Mouse (Mus musculus): Measurements from ENCODE around the gene Bbc3. TPM values are rescaled to one million over a fixed set of nuclear protein-coding genes. Genes with fewer than 3 reads are reported as not detected.
A peak's percentile ranks its signal among the peaks of the same experiment; 100 is the strongest.

Bbc3 gene
- polyA plus RNA-seq, 1 experiment from 2014 or later, result 31.1 TPM

DNA sequence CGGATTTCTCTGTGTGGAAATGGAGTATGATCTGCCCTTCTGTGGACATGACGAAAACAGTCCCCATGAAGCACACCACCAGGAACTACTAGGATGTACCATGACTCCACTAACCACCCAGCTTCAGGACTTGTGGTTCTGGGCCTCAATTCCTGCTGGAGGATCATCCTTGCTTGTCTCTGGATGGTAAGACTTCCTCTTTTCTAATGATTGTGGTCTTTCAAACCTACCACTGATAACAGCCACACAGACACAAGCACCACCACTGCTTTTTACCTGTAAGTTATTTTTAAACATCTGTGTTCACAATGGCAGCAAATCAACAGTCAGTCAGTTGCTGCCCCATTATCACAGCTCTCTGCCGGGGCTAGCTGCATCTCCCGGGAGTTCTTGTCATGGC is 37.1 kb downstream of the Bbc3 start:
- Histone ChIP-seq H3K9ac (replicated peaks; ENCODE audit: low read depth) (no peak overlapping the region), H3K4me1 (ENCODE audit: insufficient read depth, low read depth, low read length) (no peaks in the 10 kb centered on the region), H3K9me3 (ENCODE audit: low read length) (no peaks in the 10 kb centered on the region), H3K36me3 (ENCODE audit: insufficient read depth, low read length) (no peaks in the 10 kb centered on the region), H3K27ac (ENCODE audit: low read length) (no peak overlapping the region), H3K27me3 (replicated peaks; ENCODE audit: insufficient read depth, low read length) (no peaks in the 10 kb centered on the region), H3K4me2 (replicated peaks; ENCODE audit: low read depth, low read length) (no peak overlapping the region), H3K4me3 (ENCODE audit: low read depth, low read length) (no peak overlapping the region)
- no peak for TF ChIP-seq CTCF (IDR thresholded peaks at IDR 0.05)
- TF ChIP-seq EP300 (IDR thresholded peaks at IDR 0.05), result no peak
- 80% methylated on average over 4 of the region's 4 CpGs for WGBS
- DNase-seq (ENCODE audit: low spot score) (no peak), ATAC-seq (no peak)

DNA sequence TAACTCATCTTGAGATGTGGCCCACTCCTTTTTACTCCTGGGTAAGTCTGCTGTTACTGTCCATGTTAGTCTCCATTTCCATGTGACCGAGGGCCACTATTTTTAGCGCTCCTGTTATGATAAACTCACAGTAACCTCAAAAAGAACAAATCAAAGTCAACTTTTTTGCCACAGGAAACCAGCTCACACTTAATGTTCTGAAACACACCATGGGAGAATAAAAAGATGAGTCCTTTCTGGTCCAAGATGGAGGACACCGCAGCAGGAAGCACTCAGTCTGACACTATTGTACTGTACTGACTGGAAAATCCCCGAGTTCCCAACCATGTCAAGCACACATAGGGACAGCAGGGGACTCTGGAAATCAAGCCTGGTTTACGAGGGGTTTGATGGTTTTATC is 41.8 kb downstream of the Bbc3 start:
- Histone ChIP-seq H3K36me3 (ENCODE audit: insufficient read depth, low read length) (no peaks in the 10 kb centered on the region), H3K9ac (replicated peaks; ENCODE audit: low read depth) (no peak overlapping the region), H3K9me3 (ENCODE audit: low read length) (no peaks in the 10 kb centered on the region), H3K4me1 (ENCODE audit: insufficient read depth, low read depth, low read length) (no peaks in the 10 kb centered on the region), H3K27me3 (replicated peaks; ENCODE audit: insufficient read depth, low read length) (no peaks in the 10 kb centered on the region), H3K4me3 (ENCODE audit: low read depth, low read length) (no peak overlapping the region), H3K27ac (ENCODE audit: low read length) (no peak overlapping the region), H3K4me2 (replicated peaks; ENCODE audit: low read depth, low read length) (no peak overlapping the region)
- no peak for ATAC-seq
- DNase-seq (ENCODE audit: low spot score), result no peak
- TF ChIP-seq EP300 (IDR thresholded peaks at IDR 0.05), result no peak
- WGBS, result 75% methylated on average over 5 of the region's 5 CpGs

DNA sequence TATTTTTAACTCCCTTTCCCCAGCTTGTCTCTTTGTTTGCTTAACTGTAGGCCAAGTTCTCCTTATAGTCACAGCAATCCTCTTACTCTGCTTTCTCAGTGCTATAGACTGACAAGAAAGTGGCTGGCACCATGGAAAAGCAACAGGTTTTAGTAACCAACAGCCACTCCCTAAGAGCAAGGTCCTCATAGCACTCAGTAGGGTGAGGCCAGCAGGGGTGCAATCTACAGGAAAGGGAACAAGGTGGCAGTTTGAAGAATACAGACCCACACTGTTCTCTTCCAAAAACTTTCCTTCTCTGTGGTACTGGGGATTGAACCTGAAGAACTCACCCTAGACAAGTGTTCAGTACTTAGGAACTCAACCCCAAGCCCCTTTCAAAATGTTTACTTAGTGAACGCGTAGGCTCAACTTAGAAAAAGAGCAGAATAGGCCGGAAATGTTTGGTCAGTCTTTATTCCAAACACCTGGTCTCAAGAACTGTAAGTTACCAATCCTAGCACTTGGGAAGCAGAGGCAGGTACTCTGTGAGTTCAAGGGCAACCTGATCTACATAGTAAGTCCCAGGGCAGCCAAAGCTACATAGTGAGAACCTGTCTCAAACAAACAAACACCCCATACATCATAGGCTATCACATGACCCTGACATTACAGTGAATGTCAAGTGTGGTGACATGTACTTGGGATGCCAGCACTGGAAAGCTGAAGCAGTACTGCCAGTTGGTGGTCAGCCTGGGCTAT is 47.8 kb downstream of the Bbc3 start:
- peak; percentile 50 for ATAC-seq

DNA sequence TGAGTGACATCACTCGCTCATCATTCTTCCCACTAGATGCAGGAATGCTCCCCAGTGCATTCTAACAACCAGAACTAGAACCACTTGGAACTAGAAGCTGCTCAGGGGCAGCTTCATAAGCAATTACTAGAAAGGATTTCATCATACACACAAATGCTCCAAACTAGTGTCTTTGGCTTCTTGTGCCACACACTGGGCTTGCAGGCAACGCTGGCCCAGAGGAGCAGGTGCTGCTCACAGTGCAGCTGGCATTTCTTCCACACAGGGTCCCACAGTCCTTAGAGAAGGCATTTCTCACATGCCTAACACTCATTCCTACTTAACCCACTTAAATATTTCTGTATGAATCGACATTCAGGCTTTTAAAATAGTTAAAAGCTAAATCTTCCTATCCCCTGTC is 49.4 kb downstream of the Bbc3 start:
- no peak overlapping the region for H3K9ac ChIP-seq (replicated peaks; ENCODE audit: low read depth)
- ATAC-seq, result peak; percentile 58
- 0 out of 2 replicates have a peak overlapping the region, but pooled peaks have one; percentile 16 for H3K27ac ChIP-seq (ENCODE audit: low read length)
- H3K36me3 ChIP-seq (ENCODE audit: insufficient read depth, low read length), result peaks cover 11% of the 10 kb centered on the region; the same call in 1 of the 2 replicates
- no peak overlapping the region for H3K4me3 ChIP-seq (ENCODE audit: low read depth, low read length)
- WGBS, result 70% methylated on average over 3 of the region's 3 CpGs
- no peaks in the 10 kb centered on the region for H3K27me3 ChIP-seq (replicated peaks; ENCODE audit: insufficient read depth, low read length)
- H3K4me1 ChIP-seq (ENCODE audit: insufficient read depth, low read depth, low read length), result no peaks in the 10 kb centered on the region
- H3K4me2 ChIP-seq (replicated peaks; ENCODE audit: low read depth, low read length), result no peak overlapping the region
- H3K9me3 ChIP-seq (ENCODE audit: low read length), result no peaks in the 10 kb centered on the region
- DNase-seq (ENCODE audit: low spot score), result peak; percentile 33
- TF ChIP-seq EP300 (IDR thresholded peaks at IDR 0.05) (no peak), CTCF (IDR thresholded peaks at IDR 0.05) (no peak)

More for the DNA sequence above, 47.8 kb downstream of the Bbc3 start:
- WGBS, result 54% methylated on average over 3 of the region's 3 CpGs
- Histone ChIP-seq H3K4me3 (ENCODE audit: low read depth, low read length) (no peak overlapping the region), H3K36me3 (ENCODE audit: insufficient read depth, low read length) (peaks cover 11% of the 10 kb centered on the region; the same call in 1 of the 2 replicates), H3K27me3 (replicated peaks; ENCODE audit: insufficient read depth, low read length) (no peaks in the 10 kb centered on the region), H3K27ac (ENCODE audit: low read length) (0 out of 2 replicates have a peak overlapping the region, but pooled peaks have one; percentile 5), H3K9ac (replicated peaks; ENCODE audit: low read depth) (no peak overlapping the region), H3K4me1 (ENCODE audit: insufficient read depth, low read depth, low read length) (no peaks in the 10 kb centered on the region), H3K4me2 (replicated peaks; ENCODE audit: low read depth, low read length) (no peak overlapping the region), H3K9me3 (ENCODE audit: low read length) (no peaks in the 10 kb centered on the region)
- TF ChIP-seq CTCF (IDR thresholded peaks at IDR 0.05), result no peak
- TF ChIP-seq EP300 (IDR thresholded peaks at IDR 0.05), result no peak
- peak; percentile 40 for DNase-seq (ENCODE audit: low spot score)

DNA sequence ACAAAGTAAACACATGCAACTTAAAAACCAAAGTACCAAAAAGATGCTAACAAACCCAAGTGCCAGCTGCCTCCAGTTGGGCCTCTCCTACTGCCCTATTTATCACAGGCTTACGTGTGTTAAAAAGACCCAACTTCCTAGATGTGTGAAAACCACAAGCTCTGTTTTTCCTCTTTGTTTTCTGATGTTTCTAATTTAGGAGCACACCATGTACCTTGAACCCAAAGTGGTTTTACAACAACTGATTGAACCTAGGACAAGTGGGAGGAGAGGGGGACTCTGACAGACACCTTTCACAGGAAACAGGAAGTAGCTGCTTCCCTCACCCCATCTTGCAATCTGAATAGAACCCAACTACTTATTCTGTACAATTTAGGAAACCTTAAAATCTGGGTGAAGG is 56.1 kb downstream of the Bbc3 start:
- TF ChIP-seq CTCF (IDR thresholded peaks at IDR 0.05) (no peak), EP300 (IDR thresholded peaks at IDR 0.05) (no peak)
- Histone ChIP-seq H3K4me1 (ENCODE audit: insufficient read depth, low read depth, low read length) (peaks cover 6% of the 10 kb centered on the region), H3K36me3 (ENCODE audit: insufficient read depth, low read length) (no peaks in the 10 kb centered on the region), H3K9me3 (ENCODE audit: low read length) (no peaks in the 10 kb centered on the region), H3K4me3 (ENCODE audit: low read depth, low read length) (no peak overlapping the region), H3K27ac (ENCODE audit: low read length) (peak overlapping the region; percentile 69), H3K9ac (replicated peaks; ENCODE audit: low read depth) (no peak overlapping the region), H3K27me3 (replicated peaks; ENCODE audit: insufficient read depth, low read length) (no peaks in the 10 kb centered on the region), H3K4me2 (replicated peaks; ENCODE audit: low read depth, low read length) (no peak overlapping the region)
- ATAC-seq, result no peak
- DNase-seq (ENCODE audit: low spot score), result no peak
- WGBS, result 45% methylated on average over 1 of the region's 1 CpGs

DNA sequence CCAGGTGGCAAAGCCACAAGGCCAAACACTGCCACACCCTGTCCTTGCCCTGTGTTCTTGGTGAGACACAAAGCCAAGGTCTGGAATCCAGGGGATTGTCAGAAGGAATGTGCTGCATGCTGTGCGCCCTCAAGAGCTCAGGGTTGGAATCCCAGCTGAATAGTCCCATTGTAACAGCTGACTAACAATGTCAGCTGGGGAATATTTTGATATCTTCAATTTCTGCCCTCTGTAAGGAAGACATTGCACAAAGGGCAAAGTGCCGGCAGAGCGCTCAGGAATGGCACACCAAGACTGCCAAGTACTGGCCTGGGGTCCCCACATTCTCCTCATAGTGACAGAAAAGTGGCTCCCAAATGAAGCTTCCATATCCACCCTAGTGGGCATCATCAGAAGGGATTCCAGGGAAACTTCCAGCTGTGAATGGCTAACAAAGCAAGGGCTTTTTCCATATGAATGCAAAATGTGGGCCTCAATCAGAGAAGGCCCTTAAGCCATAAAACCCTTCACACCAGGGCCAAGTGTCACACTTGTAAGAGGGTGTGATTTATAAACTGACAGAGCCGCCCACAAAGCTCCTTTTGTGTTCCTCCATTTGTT is 56.8 kb downstream of the Bbc3 start:
- no peak overlapping the region for H3K4me2 ChIP-seq (replicated peaks; ENCODE audit: low read depth, low read length)
- no peaks in the 10 kb centered on the region for H3K36me3 ChIP-seq (ENCODE audit: insufficient read depth, low read length)
- 55% methylated on average over 4 of the region's 4 CpGs for WGBS
- no peaks in the 10 kb centered on the region for H3K9me3 ChIP-seq (ENCODE audit: low read length)
- H3K4me3 ChIP-seq (ENCODE audit: low read depth, low read length), result no peak overlapping the region
- peaks cover 6% of the 10 kb centered on the region for H3K4me1 ChIP-seq (ENCODE audit: insufficient read depth, low read depth, low read length)
- ATAC-seq, result peak; percentile 42
- DNase-seq (ENCODE audit: low spot score), result peak; percentile 48
- peak; percentile 40 for TF ChIP-seq CTCF (IDR thresholded peaks at IDR 0.05)
- no peak for TF ChIP-seq EP300 (IDR thresholded peaks at IDR 0.05)
- H3K27me3 ChIP-seq (replicated peaks; ENCODE audit: insufficient read depth, low read length), result no peaks in the 10 kb centered on the region
- H3K9ac ChIP-seq (replicated peaks; ENCODE audit: low read depth), result no peak overlapping the region
- peak overlapping the region; percentile 69 for H3K27ac ChIP-seq (ENCODE audit: low read length)
